Mouse (Mus musculus): ENCODE data around the gene Gm11938. TPM values are rescaled to one million over a fixed set of nuclear protein-coding genes. Genes with fewer than 3 reads are reported as not detected.

The Gm11938 gene
- polyA plus RNA-seq, 1 experiment from 2014 or later: not detected

GRCm38 (mm10) chr11:99557976-99558745 lies 44.9 kb downstream of the Gm11938 start:
- Histone ChIP-seq H3K9ac (ENCODE audit: low read depth, low read length) (no peak overlapping the region), H3K27ac (ENCODE audit: low read depth, low read length) (no peak overlapping the region), H3K36me3 (ENCODE audit: control insufficient read depth, insufficient read depth, low read length) (no peaks in the 10 kb centered on the region), H3K4me1 (ENCODE audit: control insufficient read depth, insufficient read depth, low read length) (no peaks in the 10 kb centered on the region), H3K9me3 (replicated peaks; ENCODE audit: control insufficient read depth, low read length) (no peaks in the 10 kb centered on the region), H3K27me3 (ENCODE audit: control insufficient read depth, insufficient read depth, low read length) (no peaks in the 10 kb centered on the region), H3K4me2 (no peak overlapping the region), H3K4me3 (ENCODE audit: low read depth, low read length) (no peak overlapping the region)
- 62% methylated on average over 3 of the region's 3 CpGs for WGBS (ENCODE audit: insufficient replicate concordance)
- no peak for ATAC-seq (replicated peaks; ENCODE audit: insufficient number of reproducible peaks, low FRiP score, low TSS enrichment)

DNA sequence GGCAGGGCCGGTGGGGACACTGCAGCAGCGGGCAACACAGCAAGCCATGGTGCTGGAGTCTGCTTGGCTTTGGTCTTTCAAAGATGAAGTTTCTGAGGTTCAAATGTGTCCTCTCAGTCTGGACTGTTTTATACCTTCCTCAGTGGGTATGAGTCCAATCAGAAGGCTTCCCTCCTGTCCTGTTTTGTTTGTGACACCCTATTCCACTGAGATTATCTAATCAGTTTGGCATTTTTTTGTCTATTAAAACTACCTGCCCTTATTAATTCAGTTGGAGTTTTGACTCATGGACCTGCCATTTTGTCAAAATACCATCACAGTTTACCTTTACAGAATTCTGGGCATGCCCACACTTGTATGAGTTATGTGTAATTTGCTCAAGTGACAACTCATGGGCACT lies 46.4 kb downstream of the Gm11938 start, which contains the start of gene Krtap3-2:
Gene Krtap3-2, minus strand, starts transcription at position 101 of the 400 bp plus-strand sequence.
- no peak for ATAC-seq (replicated peaks; ENCODE audit: insufficient number of reproducible peaks, low FRiP score, low TSS enrichment)
- Histone ChIP-seq H3K4me3 (ENCODE audit: low read depth, low read length) (no peak within 1 kb of the TSS), H3K9ac (ENCODE audit: low read depth, low read length) (no peak within 1 kb of the TSS), H3K9me3 (replicated peaks; ENCODE audit: control insufficient read depth, low read length) (no peaks in the 10 kb centered on the region), H3K4me1 (ENCODE audit: control insufficient read depth, insufficient read depth, low read length) (no peaks in the 10 kb centered on the region), H3K4me2 (no peak within 1 kb of the TSS), H3K27me3 (ENCODE audit: control insufficient read depth, insufficient read depth, low read length) (no peaks in the 10 kb centered on the region), H3K36me3 (ENCODE audit: control insufficient read depth, insufficient read depth, low read length) (no peaks in the 10 kb centered on the region), H3K27ac (ENCODE audit: low read depth, low read length) (no peak within 1 kb of the TSS)
- 73% methylated on average over 2 of the region's 2 CpGs for WGBS (ENCODE audit: insufficient replicate concordance)

GRCm38 (mm10) chr11:99556195-99556594 lies 46.9 kb downstream of the Gm11938 start:
- WGBS (ENCODE audit: insufficient replicate concordance): 69% methylated on average over 2 of the region's 2 CpGs

More at GRCm38 (mm10) chr11:99556195-99556594, 46.9 kb downstream of the Gm11938 start:
- no peak overlapping the region for H3K9ac ChIP-seq (ENCODE audit: low read depth, low read length)
- no peaks in the 10 kb centered on the region for H3K4me1 ChIP-seq (ENCODE audit: control insufficient read depth, insufficient read depth, low read length)
- no peak overlapping the region for H3K4me2 ChIP-seq
- H3K27ac ChIP-seq (ENCODE audit: low read depth, low read length): no peak overlapping the region
- ATAC-seq (replicated peaks; ENCODE audit: insufficient number of reproducible peaks, low FRiP score, low TSS enrichment): no peak
- H3K36me3 ChIP-seq (ENCODE audit: control insufficient read depth, insufficient read depth, low read length): no peaks in the 10 kb centered on the region
- no peaks in the 10 kb centered on the region for H3K9me3 ChIP-seq (replicated peaks; ENCODE audit: control insufficient read depth, low read length)
- no peak overlapping the region for H3K4me3 ChIP-seq (ENCODE audit: low read depth, low read length)
- H3K27me3 ChIP-seq (ENCODE audit: control insufficient read depth, insufficient read depth, low read length): no peaks in the 10 kb centered on the region

Other genes with a start within 250 kb of the Gm11938 start
- gene Krt28, start 228.4 kb downstream of the Gm11938 start, polyA plus RNA-seq (2014; fragmentation: Nextera tagmentation; extraction: Ambion mirVana): 0.16 TPM in 1 of 2 replicates, not detected in the other
- gene Krt10, start 213.9 kb downstream of the Gm11938 start, polyA plus RNA-seq (2014; fragmentation: Nextera tagmentation; extraction: Ambion mirVana): 12.9 and 14.9 TPM in 2 replicates
- gene Krt12, start 181.0 kb downstream of the Gm11938 start, polyA plus RNA-seq (2014; fragmentation: Nextera tagmentation; extraction: Ambion mirVana): not detected in 2 replicates
- gene Krt20, start 165.2 kb downstream of the Gm11938 start, polyA plus RNA-seq (2014; fragmentation: Nextera tagmentation; extraction: Ambion mirVana): 3.7 and 5.4 TPM in 2 replicates
- 0.43 and 0.51 TPM in 2 replicates for gene Krt23, start 110.2 kb downstream of the Gm11938 start, polyA plus RNA-seq (2014; fragmentation: Nextera tagmentation; extraction: Ambion mirVana)
- gene Krt39, start 82.0 kb downstream of the Gm11938 start, polyA plus RNA-seq (2014; fragmentation: Nextera tagmentation; extraction: Ambion mirVana): not detected in 2 replicates
- gene Krt40, start 60.1 kb downstream of the Gm11938 start, polyA plus RNA-seq (2014; fragmentation: Nextera tagmentation; extraction: Ambion mirVana): not detected in 2 replicates
- not detected in 2 replicates for gene Krtap3-3, start 52.4 kb downstream of the Gm11938 start, polyA plus RNA-seq (2014; fragmentation: Nextera tagmentation; extraction: Ambion mirVana)
- not detected in 2 replicates for gene Krtap3-2, start 46.5 kb downstream of the Gm11938 start, polyA plus RNA-seq (2014; fragmentation: Nextera tagmentation; extraction: Ambion mirVana)
- gene Gm11939, start 43.8 kb downstream of the Gm11938 start, polyA plus RNA-seq (2014; fragmentation: Nextera tagmentation; extraction: Ambion mirVana): not detected in 2 replicates
- not detected in 2 replicates for gene Krtap3-1, start 36.7 kb downstream of the Gm11938 start, polyA plus RNA-seq (2014; fragmentation: Nextera tagmentation; extraction: Ambion mirVana)
- not detected in 2 replicates for gene Krtap1-5, start 22.3 kb downstream of the Gm11938 start, polyA plus RNA-seq (2014; fragmentation: Nextera tagmentation; extraction: Ambion mirVana)
- gene Krtap1-4, start 19.7 kb downstream of the Gm11938 start, polyA plus RNA-seq (2014; fragmentation: Nextera tagmentation; extraction: Ambion mirVana): not detected in 2 replicates
- gene Krtap1-3, start 12.0 kb downstream of the Gm11938 start, polyA plus RNA-seq (2014; fragmentation: Nextera tagmentation; extraction: Ambion mirVana): not detected in 2 replicates
- not detected in 2 replicates for gene Krtap9-3, start 5.2 kb downstream of the Gm11938 start, polyA plus RNA-seq (2014; fragmentation: Nextera tagmentation; extraction: Ambion mirVana)
- gene Gm11937, start 6.9 kb upstream of the Gm11938 start, polyA plus RNA-seq (2014; fragmentation: Nextera tagmentation; extraction: Ambion mirVana): not detected in 2 replicates
- not detected in 2 replicates for gene Krtap2-4, start 11.5 kb upstream of the Gm11938 start, polyA plus RNA-seq (2014; fragmentation: Nextera tagmentation; extraction: Ambion mirVana)
- gene Gm11562, start 17.1 kb upstream of the Gm11938 start, polyA plus RNA-seq (2014; fragmentation: Nextera tagmentation; extraction: Ambion mirVana): not detected in 2 replicates
- not detected in 2 replicates for gene Krtap4-1, start 24.9 kb upstream of the Gm11938 start, polyA plus RNA-seq (2014; fragmentation: Nextera tagmentation; extraction: Ambion mirVana)
- gene Krtap4-2, start 31.8 kb upstream of the Gm11938 start, polyA plus RNA-seq (2014; fragmentation: Nextera tagmentation; extraction: Ambion mirVana): not detected in 2 replicates
- not detected in 2 replicates for gene Krtap4-7, start 40.8 kb upstream of the Gm11938 start, polyA plus RNA-seq (2014; fragmentation: Nextera tagmentation; extraction: Ambion mirVana)
- not detected in 2 replicates for gene Gm11555, start 46.9 kb upstream of the Gm11938 start, polyA plus RNA-seq (2014; fragmentation: Nextera tagmentation; extraction: Ambion mirVana)
- not detected in 2 replicates for gene Gm11563, start 55.7 kb upstream of the Gm11938 start, polyA plus RNA-seq (2014; fragmentation: Nextera tagmentation; extraction: Ambion mirVana)
- not detected in 2 replicates for gene Krtap4-6, start 62.7 kb upstream of the Gm11938 start, polyA plus RNA-seq (2014; fragmentation: Nextera tagmentation; extraction: Ambion mirVana)
- gene Gm14190, start 87.4 kb upstream of the Gm11938 start, polyA plus RNA-seq (2014; fragmentation: Nextera tagmentation; extraction: Ambion mirVana): not detected in 2 replicates
- gene Gm14180, start 131.0 kb upstream of the Gm11938 start, polyA plus RNA-seq (2014; fragmentation: Nextera tagmentation; extraction: Ambion mirVana): not detected in 2 replicates
- not detected in 2 replicates for gene Gm11595, start 169.6 kb upstream of the Gm11938 start, polyA plus RNA-seq (2014; fragmentation: Nextera tagmentation; extraction: Ambion mirVana)
- gene Krtap4-8, start 177.4 kb upstream of the Gm11938 start, polyA plus RNA-seq (2014; fragmentation: Nextera tagmentation; extraction: Ambion mirVana): not detected in 2 replicates
- gene Krtap4-9, start 181.9 kb upstream of the Gm11938 start, polyA plus RNA-seq (2014; fragmentation: Nextera tagmentation; extraction: Ambion mirVana): not detected in 2 replicates
- not detected in 2 replicates for gene Gm11596, start 190.2 kb upstream of the Gm11938 start, polyA plus RNA-seq (2014; fragmentation: Nextera tagmentation; extraction: Ambion mirVana)
- gene Gm11569, start 195.6 kb upstream of the Gm11938 start, polyA plus RNA-seq (2014; fragmentation: Nextera tagmentation; extraction: Ambion mirVana): not detected in 2 replicates
- gene Gm11554, start 201.1 kb upstream of the Gm11938 start, polyA plus RNA-seq (2014; fragmentation: Nextera tagmentation; extraction: Ambion mirVana): not detected in 2 replicates
- gene Krtap4-13, start 206.6 kb upstream of the Gm11938 start, polyA plus RNA-seq (2014; fragmentation: Nextera tagmentation; extraction: Ambion mirVana): not detected in 2 replicates
- gene Gm11564, start 212.4 kb upstream of the Gm11938 start, polyA plus RNA-seq (2014; fragmentation: Nextera tagmentation; extraction: Ambion mirVana): not detected in 2 replicates
- gene 2300003K06Rik, start 234.8 kb upstream of the Gm11938 start, polyA plus RNA-seq (2014; fragmentation: Nextera tagmentation; extraction: Ambion mirVana): not detected in 2 replicates
- gene Krtap4-16, start 248.3 kb upstream of the Gm11938 start, polyA plus RNA-seq (2014; fragmentation: Nextera tagmentation; extraction: Ambion mirVana): not detected in 2 replicates

All from heart, embryonic 11.5 days (tissue).